Mouse (Mus musculus): ENCODE data around the gene Atrnl1. TPM values are rescaled to one million over a fixed set of nuclear protein-coding genes. Genes with fewer than 3 reads are reported as not detected.

Gene Atrnl1
- polyA plus RNA-seq, 1 experiment: 18.6 TPM

- Histone ChIP-seq H3K4me1 (ENCODE audit: control insufficient read depth, insufficient read depth, low read length) (no peaks in the 10 kb centered on the region), H3K4me3 (replicated peaks; ENCODE audit: extremely low read depth, low read depth, low read length) (no peak overlapping the region)
- TF ChIP-seq POLR2A (IDR thresholded peaks at IDR 0.05; ENCODE audit: borderline replicate concordance, extremely low read depth, low read depth, low read length) (no peak), CTCF (IDR thresholded peaks at IDR 0.05; ENCODE audit: insufficient read depth, low read length) (no peak)
- 80% methylated on average over 9 of the region's 9 CpGs for WGBS
- no peak for DNase-seq
These were observed 521.1 kb downstream of the Atrnl1 start for GRCm38 (mm10) chr19:58131896-58132295.

- DNase-seq: no peak
- Histone ChIP-seq H3K4me3 (replicated peaks; ENCODE audit: extremely low read depth, low read depth, low read length) (no peak overlapping the region), H3K4me1 (ENCODE audit: control insufficient read depth, insufficient read depth, low read length) (no peaks in the 10 kb centered on the region)
- WGBS: 39% methylated on average over 13 of the region's 13 CpGs
- TF ChIP-seq POLR2A (IDR thresholded peaks at IDR 0.05; ENCODE audit: borderline replicate concordance, extremely low read depth, low read depth, low read length): no peak
- TF ChIP-seq CTCF (IDR thresholded peaks at IDR 0.05; ENCODE audit: insufficient read depth, low read length): no peak
These were observed 529.5 kb downstream of the Atrnl1 start for GRCm38 (mm10) chr19:58140191-58140784.

- TF ChIP-seq POLR2A (IDR thresholded peaks at IDR 0.05; ENCODE audit: borderline replicate concordance, extremely low read depth, low read depth, low read length) (no peak), CTCF (IDR thresholded peaks at IDR 0.05; ENCODE audit: insufficient read depth, low read length) (no peak)
- WGBS: 75% methylated on average over 7 of the region's 7 CpGs
- Histone ChIP-seq H3K4me3 (replicated peaks; ENCODE audit: extremely low read depth, low read depth, low read length) (no peak overlapping the region), H3K4me1 (ENCODE audit: control insufficient read depth, insufficient read depth, low read length) (no peaks in the 10 kb centered on the region)
- DNase-seq: no peak
These were observed 533.1 kb downstream of the Atrnl1 start for GRCm38 (mm10) chr19:58143853-58144454.

GRCm38 (mm10) chr19:58145521-58145920 lies 534.7 kb downstream of the Atrnl1 start:
- Histone ChIP-seq H3K4me1 (ENCODE audit: control insufficient read depth, insufficient read depth, low read length) (no peaks in the 10 kb centered on the region), H3K4me3 (replicated peaks; ENCODE audit: extremely low read depth, low read depth, low read length) (no peak overlapping the region)
- TF ChIP-seq CTCF (IDR thresholded peaks at IDR 0.05; ENCODE audit: insufficient read depth, low read length) (no peak), POLR2A (IDR thresholded peaks at IDR 0.05; ENCODE audit: borderline replicate concordance, extremely low read depth, low read depth, low read length) (no peak)
- DNase-seq: no peak
- WGBS: 80% methylated on average over 9 of the region's 9 CpGs

GRCm38 (mm10) chr19:58151257-58151656 lies 540.4 kb downstream of the Atrnl1 start:
- Histone ChIP-seq H3K4me1 (ENCODE audit: control insufficient read depth, insufficient read depth, low read length) (no peaks in the 10 kb centered on the region), H3K4me3 (replicated peaks; ENCODE audit: extremely low read depth, low read depth, low read length) (no peak overlapping the region)
- TF ChIP-seq POLR2A (IDR thresholded peaks at IDR 0.05; ENCODE audit: borderline replicate concordance, extremely low read depth, low read depth, low read length) (no peak), CTCF (IDR thresholded peaks at IDR 0.05; ENCODE audit: insufficient read depth, low read length) (no peak)
- DNase-seq: no peak
- 80% methylated on average over 7 of the region's 7 CpGs for WGBS

GRCm38 (mm10) chr19:58161569-58161968 lies 550.7 kb downstream of the Atrnl1 start:
- DNase-seq: no peak
- TF ChIP-seq POLR2A (IDR thresholded peaks at IDR 0.05; ENCODE audit: borderline replicate concordance, extremely low read depth, low read depth, low read length) (no peak), CTCF (IDR thresholded peaks at IDR 0.05; ENCODE audit: insufficient read depth, low read length) (no peak)
- Histone ChIP-seq H3K4me1 (ENCODE audit: control insufficient read depth, insufficient read depth, low read length) (no peaks in the 10 kb centered on the region), H3K4me3 (replicated peaks; ENCODE audit: extremely low read depth, low read depth, low read length) (no peak overlapping the region)
- 76% methylated on average over 9 of the region's 9 CpGs for WGBS

GRCm38 (mm10) chr19:58164896-58165634 lies 554.2 kb downstream of the Atrnl1 start:
- 71% methylated on average over 7 of the region's 7 CpGs for WGBS
- H3K4me1 ChIP-seq (ENCODE audit: control insufficient read depth, insufficient read depth, low read length): no peaks in the 10 kb centered on the region
- no peak for DNase-seq
- H3K4me3 ChIP-seq (replicated peaks; ENCODE audit: extremely low read depth, low read depth, low read length): no peak overlapping the region
- TF ChIP-seq CTCF (IDR thresholded peaks at IDR 0.05; ENCODE audit: insufficient read depth, low read length) (no peak), POLR2A (IDR thresholded peaks at IDR 0.05; ENCODE audit: borderline replicate concordance, extremely low read depth, low read depth, low read length) (no peak)

- TF ChIP-seq POLR2A (IDR thresholded peaks at IDR 0.05; ENCODE audit: borderline replicate concordance, extremely low read depth, low read depth, low read length) (no peak), CTCF (IDR thresholded peaks at IDR 0.05; ENCODE audit: insufficient read depth, low read length) (no peak)
- WGBS: 42% methylated on average over 9 of the region's 9 CpGs
- no peaks in the 10 kb centered on the region for H3K4me1 ChIP-seq (ENCODE audit: control insufficient read depth, insufficient read depth, low read length)
- no peak for DNase-seq
- H3K4me3 ChIP-seq (replicated peaks; ENCODE audit: extremely low read depth, low read depth, low read length): no peak overlapping the region
These were observed 554.8 kb downstream of the Atrnl1 start for GRCm38 (mm10) chr19:58165635-58166015.

- TF ChIP-seq CTCF (IDR thresholded peaks at IDR 0.05; ENCODE audit: insufficient read depth, low read length) (no peak), POLR2A (IDR thresholded peaks at IDR 0.05; ENCODE audit: borderline replicate concordance, extremely low read depth, low read depth, low read length) (no peak)
- WGBS: 74% methylated on average over 6 of the region's 6 CpGs
These were observed 555.3 kb downstream of the Atrnl1 start for GRCm38 (mm10) chr19:58166147-58166546.

More at GRCm38 (mm10) chr19:58166147-58166546, 555.3 kb downstream of the Atrnl1 start:
- Histone ChIP-seq H3K4me1 (ENCODE audit: control insufficient read depth, insufficient read depth, low read length) (no peaks in the 10 kb centered on the region), H3K4me3 (replicated peaks; ENCODE audit: extremely low read depth, low read depth, low read length) (no peak overlapping the region)
- DNase-seq: no peak
